Mouse (Mus musculus) stomach, postnatal 0 days (tissue): ENCODE measurements around the gene R3hdm4.

Experiments
- CTCF ChIP-seq: IDR thresholded peaks from 2 replicates; pipeline ENCODE4 v1.5.1; 2016; ENCODE audit warnings: antibody characterized with exemption, low read depth, mild to moderate bottlenecking, moderate library complexity
- EP300 ChIP-seq: optimal IDR thresholded peaks from 2 replicates; pipeline ENCODE3; 2016; ENCODE audit warnings: antibody characterized with exemption

DNA sequence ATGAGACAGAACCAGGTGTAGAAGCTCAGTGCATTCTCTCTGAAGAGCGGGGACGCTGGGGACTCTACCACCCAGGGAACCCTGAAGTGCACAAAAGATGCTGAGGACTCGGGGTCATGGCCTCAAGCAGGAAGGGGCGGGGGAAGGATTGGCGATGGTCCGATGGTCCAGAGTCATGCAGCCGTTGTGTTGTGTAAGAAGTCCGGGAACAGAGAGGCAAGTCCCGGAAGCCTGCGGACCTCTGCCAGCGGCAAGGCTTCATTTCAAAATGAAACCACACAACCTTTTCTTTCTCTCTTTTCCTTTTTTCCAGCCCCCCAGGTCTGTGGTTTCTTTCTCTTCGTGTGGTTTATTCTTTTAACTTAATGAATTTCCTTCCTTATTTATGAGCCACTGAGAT is 43.3 kb downstream of the R3hdm4 start:
- TF ChIP-seq CTCF: no peak
- TF ChIP-seq EP300: no peak
